Mouse (Mus musculus) intestine, embryonic 16.5 days (tissue): ENCODE measurements around the gene Fiz1. TPM values are rescaled to one million over a fixed set of nuclear protein-coding genes. Genes with fewer than 3 reads are reported as not detected.

ENCODE experiments used
- ATAC-seq: fragments of 200-750 bp; cut with Nextera tagmentation; 2 replicates; pipeline ENCODE4 v1.8.0; 2017; ENCODE audit warnings: moderate TSS enrichment, moderate library complexity
- H3K27ac ChIP-seq: fragments of 300-500 bp; sonication (generic); 2 replicates; pipeline ENCODE4 v1.5.1; 2014; ENCODE audit warnings: mild to moderate bottlenecking, low read length
- H3K27me3 ChIP-seq: fragments of 300-500 bp; sonication (generic); replicated peaks from 2 replicates; pipeline ENCODE4 v1.6.1; 2014; ENCODE audit warnings: low read length, control low read depth, mixed read lengths; ENCODE audit not compliant: control insufficient read depth, insufficient read depth
- H3K36me3 ChIP-seq: fragments of 300-500 bp; sonication (generic); 2 replicates; pipeline ENCODE4 v1.6.1; 2014; ENCODE audit warnings: low read length, control low read depth; ENCODE audit not compliant: control insufficient read depth, insufficient read depth
- H3K4me1 ChIP-seq: fragments of 300-500 bp; sonication (generic); 2 replicates; pipeline ENCODE4 v1.6.1; 2014; ENCODE audit warnings: low read length, control low read depth, mixed read lengths; ENCODE audit not compliant: control insufficient read depth, insufficient read depth
- H3K4me2 ChIP-seq: fragments of 300-500 bp; sonication (generic); 2 replicates; pipeline ENCODE4 v1.6.1; 2014; ENCODE audit warnings: low read depth, low read length, control low read depth
- H3K4me3 ChIP-seq: fragments of 300-500 bp; sonication (generic); 2 replicates; pipeline ENCODE4 v1.5.1; 2014; ENCODE audit warnings: mild to moderate bottlenecking, low read length
- H3K9ac ChIP-seq: fragments of 300-500 bp; sonication (generic); 2 replicates; pipeline ENCODE4 v1.6.1; 2014; ENCODE audit warnings: low read depth, low read length
- H3K9me3 ChIP-seq: fragments of 300-500 bp; sonication (generic); 2 replicates; pipeline ENCODE4 v1.6.1; 2016; ENCODE audit warnings: low read length, control low read depth; ENCODE audit not compliant: control insufficient read depth
- whole genome bisulfite sequencing: fragments of 180-500 bp; shearing (Covaris S2); extraction: QIAGEN DNeasy Blood & Tissue Kit; methylation state at CpG from one replicate; pipeline ENCODE4 v1.1.7; 2014; 5-methylcytosine and 5-hydroxymethylcytosine counted together
- polyA plus RNA-seq: library from polyadenylated mRNA; unstranded; fragments of >200 nt; fragmentation: Nextera tagmentation; extraction: Ambion mirVana; gene quantifications from 2 replicates; pipeline ENCODE4 v1.2.1, GENCODE M21; 2015

The Fiz1 gene
- polyA plus RNA-seq, 1 experiment from 2014 or later: 25.4 TPM

DNA sequence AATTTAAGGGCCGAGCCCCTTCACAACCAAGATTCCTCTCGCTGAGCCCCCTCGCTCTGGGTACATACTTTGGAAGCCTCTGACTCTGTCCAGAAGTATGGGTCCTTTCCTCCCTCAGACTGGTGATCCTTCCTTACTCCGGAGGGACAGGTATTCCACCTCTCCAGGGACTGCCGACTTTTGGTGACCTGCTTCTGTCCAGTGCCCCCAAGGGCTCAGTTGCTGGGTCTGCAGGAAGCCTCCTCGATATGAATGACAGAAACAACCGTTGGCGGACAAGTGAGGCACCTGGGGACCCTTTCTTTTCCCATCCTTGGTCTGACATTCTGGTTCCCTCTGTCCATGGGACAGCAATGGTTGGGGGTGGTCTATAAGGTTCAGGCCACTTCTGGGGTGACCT lies 42.9 kb upstream of the Fiz1 start:
- H3K9ac ChIP-seq: peak overlapping the region; percentile 73
- no peak for ATAC-seq
- peak overlapping the region; percentile 70 for H3K4me2 ChIP-seq
- no peaks in the 10 kb centered on the region for H3K9me3 ChIP-seq
- peaks cover 56% of the 10 kb centered on the region for H3K27me3 ChIP-seq
- peak overlapping the region; percentile 51 for H3K4me3 ChIP-seq
- H3K36me3 ChIP-seq: no peaks in the 10 kb centered on the region
- H3K27ac ChIP-seq: no peak overlapping the region
- WGBS: 35% methylated on average over 8 of the region's 8 CpGs
- H3K4me1 ChIP-seq: peaks cover 35% of the 10 kb centered on the region

DNA sequence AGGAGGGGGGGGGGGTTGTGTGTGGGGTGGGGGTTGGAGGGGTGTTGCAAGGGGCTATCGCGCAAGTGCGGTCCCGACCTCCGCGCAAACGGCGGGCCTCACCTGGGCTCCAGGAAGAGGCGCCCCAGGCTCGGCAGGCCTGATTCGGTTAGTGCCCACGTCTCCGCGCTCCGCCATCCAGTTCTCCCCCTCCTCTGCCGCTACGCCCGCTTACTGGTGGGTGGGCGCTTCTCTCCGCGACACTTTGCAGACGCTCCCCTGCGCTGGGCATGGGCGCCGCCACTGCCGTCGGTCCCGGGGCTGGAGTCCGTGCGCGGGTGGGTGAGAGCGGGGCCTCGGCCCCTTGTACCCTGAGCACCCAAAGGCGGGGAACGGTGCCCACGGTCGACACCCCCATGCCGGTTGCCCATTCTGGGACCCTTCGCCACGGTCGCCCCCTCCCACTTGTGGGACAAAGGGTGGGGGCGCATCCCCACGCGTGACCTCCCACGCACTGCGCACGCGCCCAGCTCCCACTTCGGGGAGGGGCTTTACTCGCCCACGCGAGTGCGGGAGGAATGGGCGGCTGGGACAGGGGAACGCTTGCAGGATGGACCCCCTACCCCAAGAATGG lies 42.3 kb upstream of the Fiz1 start:
- ATAC-seq: no peak
- Histone ChIP-seq H3K4me1 (peaks cover 39% of the 10 kb centered on the region), H3K36me3 (no peaks in the 10 kb centered on the region), H3K9ac (peak overlapping the region; percentile 73), H3K4me3 (peak overlapping the region; percentile 51), H3K27ac (peak overlapping the region; percentile 18; the same call in 1 of the 2 replicates), H3K4me2 (peak overlapping the region; percentile 70), H3K9me3 (no peaks in the 10 kb centered on the region), H3K27me3 (peaks cover 58% of the 10 kb centered on the region)
- WGBS: 2% methylated on average over 53 of the region's 55 CpGs

DNA sequence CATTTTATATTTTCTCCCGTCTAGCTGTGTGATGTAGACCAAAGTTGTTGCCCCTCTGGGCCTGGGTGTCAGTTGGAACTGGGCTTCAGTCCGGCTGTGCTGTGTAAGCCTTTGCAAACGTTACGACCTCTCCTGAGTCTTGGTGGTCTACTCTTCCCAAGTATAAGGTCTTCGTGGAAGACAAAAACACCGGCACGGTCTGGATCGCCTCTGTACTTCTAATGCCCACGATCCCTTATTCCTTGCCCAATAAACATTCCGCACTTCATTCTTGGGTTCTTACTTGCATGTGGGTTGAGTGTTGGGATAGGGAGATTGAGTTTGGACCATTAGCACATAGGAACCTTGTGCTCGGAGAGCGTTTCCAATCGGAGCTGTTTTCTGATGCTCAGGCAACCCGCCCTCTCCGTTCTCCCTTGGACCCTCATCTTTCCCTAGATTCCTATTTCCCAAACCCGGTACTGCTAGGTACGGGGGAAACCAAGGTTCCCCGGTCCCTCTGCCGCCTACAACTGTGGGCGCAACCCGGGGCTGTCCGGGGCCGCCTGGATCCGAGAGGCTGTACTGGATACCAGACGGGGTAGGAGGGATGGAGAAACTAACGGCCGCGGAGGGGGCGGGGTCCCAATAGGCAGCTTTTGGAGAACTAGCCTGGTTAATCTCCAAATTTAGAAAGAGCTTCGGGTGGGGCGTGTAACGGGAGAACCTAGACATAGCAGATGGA lies 39.1 kb upstream of the Fiz1 start:
- Histone ChIP-seq H3K9me3 (no peaks in the 10 kb centered on the region), H3K36me3 (no peaks in the 10 kb centered on the region), H3K4me2 (peak overlapping the region; percentile 87), H3K27ac (no peak overlapping the region), H3K27me3 (peaks cover 64% of the 10 kb centered on the region), H3K4me3 (peak overlapping the region; percentile 76), H3K4me1 (peaks cover 38% of the 10 kb centered on the region), H3K9ac (peak overlapping the region; percentile 67)
- no peak for ATAC-seq
- 13% methylated on average over 32 of the region's 32 CpGs for WGBS

- 3% methylated on average over 45 of the region's 45 CpGs for WGBS
- H3K9ac ChIP-seq: peak overlapping the region; percentile 67
- no peak overlapping the region for H3K27ac ChIP-seq
- peak overlapping the region; percentile 87 for H3K4me2 ChIP-seq
- H3K4me1 ChIP-seq: peaks cover 38% of the 10 kb centered on the region
- H3K9me3 ChIP-seq: no peaks in the 10 kb centered on the region
- no peaks in the 10 kb centered on the region for H3K36me3 ChIP-seq
- peaks cover 61% of the 10 kb centered on the region for H3K27me3 ChIP-seq
- peak overlapping the region; percentile 76 for H3K4me3 ChIP-seq
- no peak for ATAC-seq
Observed at GRCm38 (mm10) chr7:5052931-5053343, 38.4 kb upstream of the Fiz1 start.

DNA sequence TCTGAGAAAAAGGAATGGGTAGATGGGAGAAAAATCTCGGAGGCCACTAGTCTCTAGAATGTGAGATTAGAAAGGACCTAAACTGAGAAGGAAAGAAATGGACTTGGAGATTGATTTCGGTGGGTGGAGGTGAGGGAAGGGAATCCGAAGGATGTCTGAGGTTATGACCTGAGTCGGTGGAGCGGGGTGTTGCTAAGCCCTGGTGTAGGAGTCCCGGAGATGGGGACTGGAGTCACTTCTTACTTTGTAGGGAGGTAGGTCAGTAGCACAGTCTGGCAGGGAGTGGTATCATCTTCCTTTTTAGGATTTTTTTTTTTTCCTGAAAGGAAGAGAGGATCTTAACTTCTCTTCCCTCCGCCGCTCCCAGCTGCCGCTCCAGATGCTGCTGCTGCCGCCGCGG lies 37.9 kb upstream of the Fiz1 start:
- Histone ChIP-seq H3K27me3 (peaks cover 57% of the 10 kb centered on the region), H3K4me2 (peak overlapping the region; percentile 87), H3K27ac (no peak overlapping the region), H3K9me3 (no peaks in the 10 kb centered on the region), H3K9ac (peak overlapping the region; percentile 67), H3K4me3 (peak overlapping the region; percentile 76), H3K4me1 (peaks cover 34% of the 10 kb centered on the region), H3K36me3 (no peaks in the 10 kb centered on the region)
- no peak for ATAC-seq
- 3% methylated on average over 12 of the region's 12 CpGs for WGBS

DNA sequence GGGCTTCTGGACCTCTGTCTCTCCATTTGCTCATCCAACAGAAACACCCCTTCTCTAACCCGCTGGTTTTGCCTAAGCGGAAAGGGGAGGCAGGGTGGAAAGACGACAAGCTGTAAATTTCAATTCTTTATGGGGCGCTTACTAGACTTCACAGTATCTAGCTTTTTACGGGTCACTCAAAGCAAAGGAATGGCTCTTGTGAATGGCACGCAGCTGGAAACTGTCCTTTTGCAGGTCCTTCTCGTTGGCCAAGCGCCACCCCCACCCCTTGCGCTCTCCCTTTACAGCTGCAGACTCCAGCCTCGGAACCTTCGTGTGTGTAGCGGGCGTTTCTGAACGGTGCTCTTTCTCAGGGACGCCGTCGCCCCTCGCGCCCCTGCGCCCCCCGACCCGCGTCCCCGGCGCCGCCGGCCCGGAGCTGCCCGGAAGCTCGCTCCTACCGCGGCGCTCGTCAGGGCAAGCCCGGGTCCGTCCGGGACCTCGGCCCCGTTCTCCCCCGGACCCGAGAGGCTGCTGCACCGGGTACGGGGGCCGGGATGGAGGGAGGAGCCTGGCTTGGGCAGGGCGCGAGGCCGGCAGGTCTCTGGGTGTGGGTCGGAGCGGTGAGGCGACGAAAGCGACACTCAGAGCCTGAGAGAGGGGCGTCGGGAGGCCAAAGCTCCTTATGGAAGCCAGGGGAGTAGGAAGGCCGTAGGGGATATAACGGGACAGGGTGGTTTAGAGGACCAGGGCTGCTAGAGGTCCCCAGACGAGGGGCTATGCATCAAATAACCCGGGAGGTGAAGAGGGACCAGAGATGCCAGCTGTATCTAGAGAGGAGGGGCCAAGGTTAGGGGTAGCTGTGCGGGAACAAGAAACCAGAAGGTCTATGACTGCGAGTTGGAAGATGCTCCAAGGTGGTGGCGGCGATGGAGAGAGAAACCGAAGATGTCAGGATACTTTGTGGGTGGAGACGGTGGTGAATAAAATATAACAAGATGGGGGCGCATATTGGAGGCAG lies 37.0 kb upstream of the Fiz1 start, which contains the start of gene Zfp580:
Gene Zfp580, plus strand, starts transcription at position 346 of the 1,000 bp plus-strand sequence.
- peaks cover 47% of the 10 kb centered on the region for H3K27me3 ChIP-seq
- H3K4me2 ChIP-seq: peak within 1 kb of the TSS; percentile 87
- peak; percentile 84 for ATAC-seq
- H3K9ac ChIP-seq: peak within 1 kb of the TSS; percentile 90
- H3K36me3 ChIP-seq: no peaks in the 10 kb centered on the region
- 1% methylated on average over 65 of the region's 65 CpGs for WGBS
- peak within 1 kb of the TSS; percentile 50; the same call in 1 of the 2 replicates for H3K27ac ChIP-seq
- no peaks in the 10 kb centered on the region for H3K9me3 ChIP-seq
- peaks cover 30% of the 10 kb centered on the region for H3K4me1 ChIP-seq
- peak within 1 kb of the TSS; percentile 76 for H3K4me3 ChIP-seq

DNA sequence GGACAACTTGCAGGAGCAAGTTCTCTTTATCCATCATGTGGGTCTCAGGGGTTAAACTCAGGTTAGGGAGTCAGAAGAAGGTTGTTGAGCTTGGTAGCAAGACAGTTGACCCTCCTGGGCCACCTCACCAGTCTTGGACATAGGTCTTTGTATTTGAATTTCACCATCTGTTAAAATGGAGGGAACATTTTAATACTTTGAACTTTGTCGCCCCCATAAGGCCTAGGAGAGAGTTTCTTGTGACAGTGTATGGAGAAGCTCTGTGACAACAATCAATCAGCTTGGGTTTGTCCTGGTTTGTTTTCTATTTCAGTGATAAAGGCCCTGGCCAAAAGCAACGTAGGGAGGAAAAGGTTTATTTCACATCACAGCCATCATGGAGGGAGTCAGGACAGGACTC lies 32.8 kb upstream of the Fiz1 start:
- Histone ChIP-seq H3K4me1 (peaks cover 10% of the 10 kb centered on the region), H3K4me3 (no peak overlapping the region), H3K4me2 (no peak overlapping the region), H3K36me3 (no peaks in the 10 kb centered on the region), H3K9me3 (no peaks in the 10 kb centered on the region), H3K27me3 (peaks cover 8% of the 10 kb centered on the region; the same call in 1 of the 2 replicates), H3K9ac (no peak overlapping the region), H3K27ac (no peak overlapping the region)
- ATAC-seq: no peak
- 23% methylated on average over 2 of the region's 2 CpGs for WGBS

DNA sequence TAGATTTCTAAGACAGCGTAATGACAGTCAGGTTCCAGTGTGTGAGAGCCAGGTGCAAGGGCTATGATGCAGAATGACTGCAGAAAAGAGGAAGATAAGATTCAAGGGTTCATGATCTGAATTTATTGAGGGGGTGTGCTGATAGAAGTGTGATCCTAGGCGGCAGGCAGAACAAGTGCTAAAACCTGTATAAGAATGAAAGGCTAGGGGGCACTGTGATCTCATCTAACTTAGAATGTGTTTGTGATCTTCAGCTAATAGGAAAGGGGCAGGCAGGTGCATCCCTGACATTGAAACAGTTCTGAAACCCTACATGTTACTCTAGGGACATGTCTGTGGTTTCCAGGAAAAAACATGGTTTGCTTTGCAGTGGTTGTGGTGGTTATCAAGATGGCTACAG lies 31.6 kb upstream of the Fiz1 start:
- H3K4me1 ChIP-seq: peaks cover 7% of the 10 kb centered on the region; the same call in 1 of the 2 replicates
- no peak overlapping the region for H3K4me2 ChIP-seq
- WGBS: 82% methylated on average over 2 of the region's 2 CpGs
- no peaks in the 10 kb centered on the region for H3K36me3 ChIP-seq
- ATAC-seq: no peak
- H3K9me3 ChIP-seq: no peaks in the 10 kb centered on the region
- H3K9ac ChIP-seq: no peak overlapping the region
- no peak overlapping the region for H3K4me3 ChIP-seq
- H3K27me3 ChIP-seq: 0 out of 2 replicates have a peak, but pooled peaks cover 3% of the 10 kb centered on the region
- no peak overlapping the region for H3K27ac ChIP-seq

DNA sequence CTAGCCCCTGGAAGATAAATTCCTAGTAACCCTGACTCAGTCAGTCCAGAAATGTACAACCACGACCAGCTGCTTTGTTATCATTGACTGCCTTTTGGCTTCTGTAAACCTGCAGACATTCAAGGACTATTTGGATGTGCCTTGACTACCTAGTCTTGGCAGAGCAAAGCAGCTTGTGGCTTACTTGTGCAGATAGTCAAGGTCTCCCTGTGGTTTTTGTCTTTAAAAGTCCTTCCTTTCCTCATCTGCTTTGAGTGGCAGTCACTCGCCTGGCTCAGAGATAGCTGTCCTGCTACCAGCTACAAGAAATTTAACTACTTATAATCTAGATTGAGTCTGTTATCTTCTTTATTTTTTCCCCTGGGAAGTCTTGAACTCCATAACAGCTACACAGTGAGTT lies 30.5 kb upstream of the Fiz1 start:
- WGBS: 79% methylated on average over 2 of the region's 2 CpGs

More for the DNA sequence above, 30.5 kb upstream of the Fiz1 start:
- no peak for ATAC-seq
- Histone ChIP-seq H3K27me3 (no peaks in the 10 kb centered on the region), H3K4me3 (no peak overlapping the region), H3K36me3 (no peaks in the 10 kb centered on the region), H3K27ac (no peak overlapping the region), H3K4me1 (no peaks in the 10 kb centered on the region), H3K4me2 (no peak overlapping the region), H3K9ac (no peak overlapping the region), H3K9me3 (no peaks in the 10 kb centered on the region)
